ENCODE assay signal across 10 mouse cellular contexts in the genomic region with DNA sequence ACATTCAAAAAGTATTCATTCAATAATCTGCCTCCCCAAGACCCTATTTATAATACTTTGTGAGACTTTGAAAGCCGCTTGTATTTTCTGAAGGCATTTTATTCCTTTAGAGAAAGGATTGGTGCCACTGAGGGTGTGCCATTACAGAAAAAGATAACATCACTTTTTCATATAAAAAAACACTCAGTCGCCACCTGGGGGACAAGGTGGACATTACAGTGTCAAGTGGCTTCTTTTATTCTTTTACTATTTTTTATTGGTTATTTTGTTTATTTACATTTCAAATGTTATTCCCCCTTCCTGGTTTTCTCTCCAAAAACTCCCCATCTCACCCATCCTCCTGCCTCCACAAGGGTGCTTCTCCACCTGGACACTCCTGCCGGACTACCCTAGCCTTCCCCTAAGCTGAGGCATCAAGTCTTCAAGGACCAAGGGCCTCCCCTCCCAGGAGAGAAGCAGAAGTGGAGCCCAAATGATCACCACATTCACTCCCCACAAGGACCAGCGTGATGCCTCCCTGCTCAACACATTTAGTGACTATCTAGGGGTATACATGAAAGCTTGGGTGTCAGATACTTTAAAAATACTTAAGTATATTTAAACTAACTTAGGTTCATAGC.
DNase-seq lines count a peak whose midpoint lies in the region; ATAC-seq lines count a peak whose summit lies in the region.
"Had no signal": no experiment of that assay in that cellular context is flagged by ENCODE, and none has a peak within 500 bp of the region (broad histone marks: within the 10 kb centered on the region; RNA-seq: fewer than 3 reads in every experiment).

No protein-coding gene starts in this region.

- H3K9me3 ChIP-seq in hindbrain, embryonic 11.5 days (ENCODE audit: control insufficient read depth, low read length) = no peaks in the 10 kb centered on the region
- no peaks in the 10 kb centered on the region for H3K9me3 ChIP-seq in hindbrain, embryonic 12.5 days (replicated peaks)
- no peaks in the 10 kb centered on the region for H3K9me3 ChIP-seq in midbrain, embryonic 13.5 days
- H3K9me3 ChIP-seq in midbrain, embryonic 16.5 days (replicated peaks; ENCODE audit: control insufficient read depth, low read length, poor library complexity, severe bottlenecking) = no peaks in the 10 kb centered on the region
- H3K9me3 ChIP-seq in neural tube, embryonic 11.5 days (ENCODE audit: control insufficient read depth, low read length) = no peaks in the 10 kb centered on the region

- peak; percentile 40 for DNase-seq in hindbrain, embryonic 11.5 days (ENCODE audit: low spot score)
- peak; percentile 35 for DNase-seq in ZHBTc4 (ENCODE audit: low read depth, low spot score)
- peak; percentile 27 for DNase-seq in neural tube, embryonic 11.5 days (ENCODE audit: low spot score)
- DNase-seq in urinary bladder, adult 2 months (ENCODE audit: low spot score) = no peak
- DNase-seq: layer of hippocampus, postnatal 36 days; lung, adult 2 months; thymus, postnatal 4 days had no signal

- H3K27me3 ChIP-seq in hindbrain, embryonic 11.5 days (ENCODE audit: control insufficient read depth, insufficient read depth, low read length) = no peaks in the 10 kb centered on the region
- H3K27me3 ChIP-seq in hindbrain, embryonic 12.5 days = no peaks in the 10 kb centered on the region
- no peaks in the 10 kb centered on the region for H3K27me3 ChIP-seq in midbrain, embryonic 13.5 days
- no peaks in the 10 kb centered on the region for H3K27me3 ChIP-seq in midbrain, embryonic 16.5 days (ENCODE audit: control insufficient read depth, insufficient read depth, low read depth, low read length)
- H3K27me3 ChIP-seq in neural tube, embryonic 11.5 days (ENCODE audit: control insufficient read depth, insufficient read depth, low read length) = no peaks in the 10 kb centered on the region

- H3K4me1 ChIP-seq in hindbrain, embryonic 11.5 days (replicated peaks; ENCODE audit: control insufficient read depth, insufficient read depth, low read length) = no peaks in the 10 kb centered on the region
- 0 out of 2 replicates have a peak, but pooled peaks cover 3% of the 10 kb centered on the region for H3K4me1 ChIP-seq in hindbrain, embryonic 12.5 days
- peaks cover 3% of the 10 kb centered on the region; the same call in 1 of the 2 replicates for H3K4me1 ChIP-seq in midbrain, embryonic 13.5 days (replicated peaks)
- peaks cover 5% of the 10 kb centered on the region for H3K4me1 ChIP-seq in midbrain, embryonic 16.5 days (ENCODE audit: control insufficient read depth, insufficient read depth, low read length)
- no peaks in the 10 kb centered on the region for H3K4me1 ChIP-seq in neural tube, embryonic 11.5 days (ENCODE audit: control insufficient read depth, insufficient read depth, low read length)

- H3K27ac ChIP-seq in hindbrain, embryonic 11.5 days (ENCODE audit: low read depth, low read length) = no peak overlapping the region
- H3K27ac ChIP-seq in hindbrain, embryonic 12.5 days = no peak overlapping the region
- no peak overlapping the region for H3K27ac ChIP-seq in midbrain, embryonic 13.5 days
- H3K27ac ChIP-seq in midbrain, embryonic 16.5 days (ENCODE audit: low read length) = no peak overlapping the region
- no peak overlapping the region for H3K27ac ChIP-seq in neural tube, embryonic 11.5 days (ENCODE audit: low read depth, low read length)

- no peaks in the 10 kb centered on the region for H3K36me3 ChIP-seq in hindbrain, embryonic 11.5 days (ENCODE audit: control insufficient read depth, insufficient read depth, low read length)
- no peaks in the 10 kb centered on the region for H3K36me3 ChIP-seq in hindbrain, embryonic 12.5 days
- H3K36me3 ChIP-seq in midbrain, embryonic 13.5 days = no peaks in the 10 kb centered on the region
- H3K36me3 ChIP-seq in midbrain, embryonic 16.5 days (ENCODE audit: control insufficient read depth, insufficient read depth, low read length) = no peaks in the 10 kb centered on the region
- H3K36me3 ChIP-seq in neural tube, embryonic 11.5 days (ENCODE audit: control insufficient read depth, insufficient read depth, low read length) = no peaks in the 10 kb centered on the region

- H3K4me3 ChIP-seq in hindbrain, embryonic 11.5 days (ENCODE audit: low read depth, low read length) = no peak overlapping the region
- no peak overlapping the region for H3K4me3 ChIP-seq in hindbrain, embryonic 12.5 days
- no peak overlapping the region for H3K4me3 ChIP-seq in midbrain, embryonic 13.5 days (replicated peaks)
- no peak overlapping the region for H3K4me3 ChIP-seq in midbrain, embryonic 16.5 days (ENCODE audit: low read depth, low read length)
- H3K4me3 ChIP-seq in neural tube, embryonic 11.5 days (ENCODE audit: low read depth, low read length) = no peak overlapping the region

- WGBS in hindbrain, embryonic 11.5 days = 51% methylated on average over 4 of the region's 4 CpGs
- 51% methylated on average over 4 of the region's 4 CpGs for WGBS in hindbrain, embryonic 12.5 days
- WGBS in midbrain, embryonic 13.5 days = 44% methylated on average over 4 of the region's 4 CpGs
- WGBS in midbrain, embryonic 16.5 days = 46% methylated on average over 4 of the region's 4 CpGs
- 48% methylated on average over 4 of the region's 4 CpGs for WGBS in neural tube, embryonic 11.5 days

- H3K9ac ChIP-seq in hindbrain, embryonic 11.5 days (ENCODE audit: low read depth, low read length) = no peak overlapping the region
- H3K9ac ChIP-seq in hindbrain, embryonic 12.5 days = no peak overlapping the region
- H3K9ac ChIP-seq in midbrain, embryonic 13.5 days (replicated peaks) = no peak overlapping the region
- H3K9ac ChIP-seq in midbrain, embryonic 16.5 days (ENCODE audit: low read depth, low read length) = no peak overlapping the region
- no peak overlapping the region for H3K9ac ChIP-seq in neural tube, embryonic 11.5 days (ENCODE audit: low read length)

- ATAC-seq in hindbrain, embryonic 11.5 days (ENCODE audit: low FRiP score) = peak; percentile 22; the same call in 1 of the 2 replicates
- ATAC-seq in hindbrain, embryonic 12.5 days (ENCODE audit: low FRiP score) = no peak
- 0 out of 2 replicates have a peak, but pooled peaks have one; percentile 52 for ATAC-seq in midbrain, embryonic 13.5 days
- no peak for ATAC-seq in midbrain, embryonic 16.5 days
- ATAC-seq in neural tube, embryonic 11.5 days (ENCODE audit: insufficient read depth, low FRiP score, low TSS enrichment) = no peak

- no peak overlapping the region for H3K4me2 ChIP-seq in hindbrain, embryonic 11.5 days (replicated peaks; ENCODE audit: low read depth, low read length)
- H3K4me2 ChIP-seq in hindbrain, embryonic 12.5 days (replicated peaks) = no peak overlapping the region
- no peak overlapping the region for H3K4me2 ChIP-seq in midbrain, embryonic 13.5 days (replicated peaks)
- no peak overlapping the region for H3K4me2 ChIP-seq in midbrain, embryonic 16.5 days (ENCODE audit: low read length)
- no peak overlapping the region for H3K4me2 ChIP-seq in neural tube, embryonic 11.5 days (ENCODE audit: low read depth)

Comparison
In these comparisons a context has a peak if more than half of its experiments do, and no peak if none do; other contexts are left out.
1. ATAC-seq: peak in hindbrain, embryonic 11.5 days (single experiment) and midbrain, embryonic 13.5 days (single experiment); none in hindbrain, embryonic 12.5 days (single experiment), midbrain, embryonic 16.5 days (single experiment) and neural tube, embryonic 11.5 days (single experiment).